Mouse (Mus musculus) liver, embryonic 14.5 days (tissue): ENCODE data around the gene Mrps27. TPM values are rescaled to one million over a fixed set of nuclear protein-coding genes. Genes with fewer than 3 reads are reported as not detected.

ENCODE experiments used
- ATAC-seq: fragments of 200-750 bp; cut with Nextera tagmentation; 2 replicates; pipeline ENCODE4 v1.8.0; 2017; ENCODE audit warnings: moderate number of reproducible peaks, mild to moderate bottlenecking, moderate library complexity; ENCODE audit not compliant: insufficient read depth
- DNase-seq, 3 experiments: peaks; one replicate each; pipeline ENCODE4 v3.0.0-alpha.2; 2012 to 2013; ENCODE audit warnings: low read depth in 3 of 3, low spot score in 3 of 3
- H3K27ac ChIP-seq: fragments of 300-500 bp; sonication (generic); 2 replicates; pipeline ENCODE4 v1.5.1; 2014; ENCODE audit warnings: moderate library complexity, mild to moderate bottlenecking, control low read depth, inconsistent platforms
- H3K27me3 ChIP-seq: fragments of 300-500 bp; sonication (generic); 2 replicates; pipeline ENCODE4 v1.6.1; 2014; ENCODE audit warnings: mild to moderate bottlenecking, low read length, moderate library complexity; ENCODE audit not compliant: control insufficient read depth, insufficient read depth
- H3K36me3 ChIP-seq: fragments of 300-500 bp; sonication (generic); replicated peaks from 2 replicates; pipeline ENCODE4 v1.6.1; 2014; ENCODE audit warnings: low read depth; ENCODE audit not compliant: control insufficient read depth, insufficient read depth
- H3K4me1 ChIP-seq, 2 experiments: fragments of 200-500 bp in 1 of 2; fragments of 300-500 bp in 1 of 2; sonication (generic) in 1 of 2; replicated peaks; 2 replicates each; pipeline ENCODE4 v1.6.1; 2012 to 2014; ENCODE audit warnings: antibody characterized with exemption in 1 of 2, inconsistent platforms in 1 of 2, low read length in 1 of 2; ENCODE audit not compliant: control insufficient read depth in 2 of 2, insufficient read depth in 2 of 2
- H3K4me2 ChIP-seq: fragments of 300-500 bp; sonication (generic); 2 replicates; pipeline ENCODE4 v1.6.1; 2014; ENCODE audit warnings: low read depth, mild to moderate bottlenecking, control low read depth, moderate library complexity
- H3K4me3 ChIP-seq, 2 experiments: fragments of 200-500 bp in 1 of 2; fragments of 300-500 bp in 1 of 2; sonication (generic) in 1 of 2; 2 replicates each; pipeline ENCODE4 v1.5.1; 2012 to 2014; ENCODE audit warnings: low read depth in 2 of 2, low read length in 2 of 2, mild to moderate bottlenecking in 2 of 2, control low read depth in 1 of 2, inconsistent platforms in 1 of 2, moderate library complexity in 1 of 2; ENCODE audit not compliant: insufficient read depth in 1 of 2
- H3K9ac ChIP-seq: fragments of 300-500 bp; sonication (generic); replicated peaks from 2 replicates; pipeline ENCODE4 v1.6.1; 2014; ENCODE audit warnings: mild to moderate bottlenecking, control low read depth, moderate library complexity
- H3K9me3 ChIP-seq: fragments of 300-500 bp; sonication (generic); 2 replicates; pipeline ENCODE4 v1.6.1; 2016; ENCODE audit warnings: low read length, mixed read lengths; ENCODE audit not compliant: control insufficient read depth
- CTCF ChIP-seq: IDR thresholded peaks from 2 replicates; pipeline ENCODE4 v1.5.1; 2016; ENCODE audit warnings: antibody characterized with exemption, low read depth, control low read depth
- EP300 ChIP-seq: IDR thresholded peaks from 2 replicates; pipeline ENCODE4 v1.6.1; 2016; ENCODE audit warnings: antibody characterized with exemption, low read depth
- WGBS: fragments of 180-500 bp; shearing (Covaris S2); extraction: QIAGEN DNeasy Blood & Tissue Kit; methylation state at CpG from one replicate; pipeline ENCODE4 v1.1.7; 2014; ENCODE audit not compliant: insufficient replicate concordance; 5-methylcytosine and 5-hydroxymethylcytosine counted together
- polyA plus RNA-seq, 2 experiments: library from polyadenylated mRNA; depleted of rRNA in 1 of 2; stranded (reverse) in 1 of 2; unstranded in 1 of 2; fragments of >200 nt; fragmentation: Nextera tagmentation in 1 of 2; extraction: Ambion mirVana in 1 of 2; gene quantifications; 2 replicates each; pipeline versions ENCODE4 v1.2.1 to v1.2.3; 2012 to 2014

Gene Mrps27
- polyA plus RNA-seq, 2 experiments, result 14.4 to 21.5 TPM

DNA sequence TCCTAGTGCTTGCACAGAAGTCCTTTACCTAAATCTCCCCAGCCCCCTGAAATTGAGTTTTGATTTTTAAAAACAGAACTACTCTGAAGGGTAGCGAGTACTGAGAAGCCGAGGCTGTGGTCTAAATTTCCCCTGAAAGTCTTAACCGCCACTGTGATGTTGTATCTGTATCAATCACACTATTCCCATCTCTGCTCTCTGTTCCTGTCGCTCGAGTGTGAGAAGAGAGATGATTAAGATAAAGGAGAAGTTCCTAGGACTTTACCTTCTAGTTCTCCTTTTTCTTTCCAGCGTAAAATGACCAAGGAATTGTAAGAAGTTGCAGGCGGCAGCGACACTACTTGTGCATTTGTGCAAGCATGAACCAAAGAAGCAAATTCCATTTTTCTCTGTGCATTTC is 38.4 kb upstream of the Mrps27 start:
- H3K4me3 ChIP-seq, result no peak overlapping the region
- H3K36me3 ChIP-seq, result no peaks in the 10 kb centered on the region
- no peak for ATAC-seq
- no peak overlapping the region for H3K4me2 ChIP-seq
- H3K27me3 ChIP-seq, result no peaks in the 10 kb centered on the region
- H3K27ac ChIP-seq, result no peak overlapping the region
- H3K4me1 ChIP-seq, result no peaks in the 10 kb centered on the region
- TF ChIP-seq CTCF, result no peak
- no peak for TF ChIP-seq EP300
- no peak overlapping the region for H3K9ac ChIP-seq
- 36% methylated on average over 8 of the region's 8 CpGs for WGBS
- DNase-seq, result no peak
- no peaks in the 10 kb centered on the region for H3K9me3 ChIP-seq

DNA sequence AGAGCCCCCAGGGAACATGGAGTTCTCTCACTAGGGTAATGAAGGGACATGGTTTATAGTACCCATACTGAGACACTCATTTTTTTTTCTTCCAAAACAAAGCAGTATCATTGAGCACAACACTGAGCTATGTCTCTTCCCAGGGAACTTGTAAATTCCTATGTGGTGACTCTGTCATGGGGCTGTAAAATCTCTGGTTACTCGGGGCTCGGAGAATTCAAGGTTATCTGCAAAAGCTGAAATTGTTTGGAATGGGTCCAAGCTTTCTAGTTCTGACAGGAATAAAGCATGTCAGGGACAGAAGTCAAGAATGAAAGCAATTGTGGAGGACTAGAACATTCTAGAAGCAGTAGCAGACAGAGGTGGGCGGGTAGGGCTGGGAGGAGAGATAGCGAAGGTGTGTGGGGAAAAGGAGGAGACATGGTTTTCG is 36.6 kb upstream of the Mrps27 start:
- Histone ChIP-seq H3K4me3 (no peak overlapping the region), H3K36me3 (no peaks in the 10 kb centered on the region), H3K27ac (no peak overlapping the region), H3K9ac (no peak overlapping the region), H3K27me3 (no peaks in the 10 kb centered on the region), H3K4me2 (no peak overlapping the region), H3K4me1 (no peaks in the 10 kb centered on the region), H3K9me3 (no peaks in the 10 kb centered on the region)
- WGBS, result 65% methylated on average over 5 of the region's 5 CpGs
- TF ChIP-seq EP300 (no peak), CTCF (no peak)
- DNase-seq, result no peak
- no peak for ATAC-seq

DNA sequence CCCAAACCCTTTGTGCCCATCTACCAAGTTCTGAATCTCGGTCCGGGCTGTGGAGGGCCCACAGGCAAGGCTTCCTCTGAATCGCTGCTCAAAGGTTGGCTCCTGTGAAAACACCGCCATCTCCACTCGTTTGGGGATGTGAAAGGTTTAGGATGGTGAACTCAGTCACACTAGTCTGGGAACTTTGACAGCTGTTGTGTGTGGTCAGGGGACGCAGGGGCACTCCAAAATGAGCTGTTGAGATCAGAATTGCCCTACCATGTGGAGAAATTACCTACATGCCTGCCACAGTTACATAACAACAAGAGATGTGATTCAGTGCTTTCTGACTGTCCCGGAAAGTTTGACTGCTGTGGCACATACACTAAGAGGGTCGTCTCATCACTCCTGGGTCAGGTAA is 36.2 kb upstream of the Mrps27 start:
- 68% methylated on average over 8 of the region's 8 CpGs for WGBS

DNA sequence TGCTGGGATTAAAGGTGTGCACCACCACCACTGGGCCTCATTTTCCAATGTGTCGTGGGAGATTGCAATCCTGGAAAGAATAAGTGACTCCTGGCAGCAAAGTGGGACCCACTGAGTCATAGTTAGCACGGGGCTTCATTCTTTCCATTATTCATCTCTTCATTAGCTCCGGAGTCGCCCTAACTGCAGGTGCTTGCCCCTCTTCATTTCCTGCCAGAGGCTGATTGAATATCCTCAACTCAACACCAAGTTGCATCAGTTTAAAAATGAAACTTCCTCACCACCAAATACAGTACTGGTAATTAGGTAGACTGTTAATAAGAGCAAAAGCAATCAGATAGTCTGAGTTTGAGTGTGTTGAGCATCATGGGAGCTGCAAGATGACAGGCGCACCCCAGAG is 30.5 kb upstream of the Mrps27 start:
- Histone ChIP-seq H3K4me3 (no peak overlapping the region), H3K9me3 (no peaks in the 10 kb centered on the region), H3K27ac (no peak overlapping the region), H3K27me3 (no peaks in the 10 kb centered on the region), H3K36me3 (no peaks in the 10 kb centered on the region), H3K4me1 (no peaks in the 10 kb centered on the region), H3K9ac (no peak overlapping the region), H3K4me2 (no peak overlapping the region)
- ATAC-seq (no peak), DNase-seq (no peak)
- no peak for TF ChIP-seq CTCF
- no peak for TF ChIP-seq EP300
- WGBS, result 66% methylated on average over 5 of the region's 5 CpGs

More for the DNA sequence above, 36.2 kb upstream of the Mrps27 start:
- H3K4me3 ChIP-seq, result no peak overlapping the region
- ATAC-seq (no peak), DNase-seq (no peak)
- H3K4me1 ChIP-seq, result no peaks in the 10 kb centered on the region
- no peaks in the 10 kb centered on the region for H3K36me3 ChIP-seq
- no peaks in the 10 kb centered on the region for H3K9me3 ChIP-seq
- H3K27ac ChIP-seq, result no peak overlapping the region
- H3K4me2 ChIP-seq, result no peak overlapping the region
- no peaks in the 10 kb centered on the region for H3K27me3 ChIP-seq
- no peak overlapping the region for H3K9ac ChIP-seq
- TF ChIP-seq CTCF (no peak), EP300 (no peak)

DNA sequence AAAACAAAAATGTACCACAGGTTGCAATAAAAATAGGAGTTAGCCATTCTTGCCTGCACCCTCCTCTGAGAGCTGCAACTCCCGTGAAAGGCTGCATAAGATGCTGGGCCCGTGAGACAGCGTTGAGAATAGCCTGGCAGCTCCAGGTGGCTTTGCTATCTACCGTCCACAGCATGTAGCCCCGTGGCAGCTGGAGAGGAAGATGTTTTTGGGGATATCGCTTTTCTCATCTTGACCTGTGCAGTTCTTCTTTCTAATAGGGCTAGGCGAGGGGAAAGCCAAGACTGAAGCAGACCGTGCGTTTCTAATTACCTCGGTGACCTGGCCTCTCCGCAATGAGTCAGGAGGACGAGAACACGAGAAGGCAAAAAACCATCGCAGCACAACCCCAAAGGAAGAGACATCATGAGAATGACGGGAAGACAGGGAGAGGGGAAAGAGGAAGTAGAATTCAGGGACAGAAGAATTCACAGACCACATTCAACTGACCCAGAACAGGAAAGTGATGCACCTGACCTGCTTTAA is 29.9 kb upstream of the Mrps27 start:
- H3K9ac ChIP-seq, result no peak overlapping the region
- H3K36me3 ChIP-seq, result no peaks in the 10 kb centered on the region
- no peak overlapping the region for H3K27ac ChIP-seq
- ATAC-seq (no peak), DNase-seq (no peak)
- no peak for TF ChIP-seq EP300
- no peak for TF ChIP-seq CTCF
- H3K4me2 ChIP-seq, result no peak overlapping the region
- H3K4me3 ChIP-seq, result no peak overlapping the region
- H3K27me3 ChIP-seq, result no peaks in the 10 kb centered on the region
- no peaks in the 10 kb centered on the region for H3K9me3 ChIP-seq
- WGBS, result 23% methylated on average over 15 of the region's 15 CpGs
- H3K4me1 ChIP-seq, result no peaks in the 10 kb centered on the region
